Mouse (Mus musculus) brain, embryonic 14.5 days (tissue): ENCODE data around the gene Bmper. TPM values are rescaled to one million over a fixed set of nuclear protein-coding genes. Genes with fewer than 3 reads are reported as not detected.

Source experiments
- DNase-seq: peaks from one replicate; pipeline ENCODE4 v3.0.0-alpha.2; 2011; ENCODE audit warnings: low read depth
- CTCF ChIP-seq: fragments of 200-500 bp; IDR thresholded peaks from 2 replicates; pipeline ENCODE4 v1.5.1; 2012; ENCODE audit warnings: inconsistent platforms, mild to moderate bottlenecking, moderate library complexity, borderline replicate concordance; ENCODE audit not compliant: insufficient read depth, insufficient read length; ENCODE audit errors: extremely low read depth
- POLR2A ChIP-seq: fragments of 200-500 bp; IDR thresholded peaks from 2 replicates; pipeline ENCODE4 v1.6.1; 2012; ENCODE audit warnings: mild to moderate bottlenecking, inconsistent platforms, borderline replicate concordance; ENCODE audit not compliant: poor library complexity, insufficient read depth, insufficient read length, severe bottlenecking; ENCODE audit errors: extremely low read depth
- polyA plus RNA-seq: library from polyadenylated mRNA; depleted of rRNA; stranded (reverse); fragments of >200 nt; gene quantifications from 2 replicates; pipeline ENCODE4 v1.2.3, GENCODE M21; 2012; rRNA removed

Gene Bmper
- 5.4 and 7.5 TPM in 2 replicates for polyA plus RNA-seq

DNA sequence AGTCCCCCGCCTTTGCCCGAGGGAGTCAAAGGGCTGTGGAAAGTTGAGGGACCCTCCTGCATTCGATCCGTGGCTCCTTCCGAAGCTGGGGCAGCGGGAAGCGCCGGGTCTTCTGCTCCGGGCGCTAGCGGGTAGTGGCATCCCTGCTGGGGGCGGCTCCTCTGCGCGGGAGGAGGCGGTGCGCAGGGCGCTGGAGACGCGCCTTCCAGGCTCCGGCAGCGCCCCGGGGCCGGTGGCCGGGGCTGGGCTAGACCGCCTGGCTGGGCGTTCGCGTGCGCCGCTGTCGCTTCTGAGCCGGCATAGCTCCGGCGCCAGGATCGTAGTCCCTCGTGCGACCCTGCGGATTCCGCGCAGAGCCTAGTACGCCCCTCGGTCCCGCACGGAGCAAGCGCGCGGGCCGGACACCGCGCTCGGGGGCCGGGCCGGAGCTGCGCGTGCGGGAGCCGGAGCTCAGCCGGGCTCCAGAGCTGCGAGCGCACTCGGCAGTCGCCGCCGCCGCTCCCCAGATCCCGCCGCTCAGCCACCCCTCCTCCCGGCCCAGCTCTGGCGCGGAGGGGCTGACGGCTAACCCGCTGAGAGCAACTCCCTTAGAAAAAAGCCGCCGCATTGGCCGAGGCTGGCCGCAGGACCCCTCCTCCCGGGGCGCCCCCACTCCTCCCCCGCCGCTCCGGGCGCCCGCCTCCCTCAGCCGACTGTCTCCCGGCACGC, at the start of gene Bmper:
Gene Bmper, plus strand, starts transcription at position 236 of the 708 bp plus-strand sequence.
- peak; percentile 49 for TF ChIP-seq POLR2A
- no peak for TF ChIP-seq CTCF
- no peak for DNase-seq

DNA sequence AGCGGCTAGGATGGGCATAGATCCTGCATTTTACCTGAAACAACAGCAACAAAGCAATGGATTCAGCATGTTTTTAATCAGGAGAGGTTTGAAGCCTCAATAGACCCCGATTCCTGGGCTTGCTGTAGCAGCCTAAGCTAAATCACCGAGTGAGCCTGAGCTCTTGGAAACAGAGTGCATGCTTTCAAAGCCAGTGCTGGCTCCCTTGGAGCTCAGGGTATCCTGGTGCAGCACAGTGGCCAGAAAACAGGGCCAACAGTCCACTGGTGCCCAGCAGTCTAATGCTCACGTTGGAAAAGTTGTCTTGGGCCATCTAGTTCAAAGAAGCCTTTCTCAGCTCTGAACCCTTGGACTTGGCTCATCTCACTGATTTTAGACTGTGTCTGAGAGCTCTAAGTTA, 45.4 kb upstream of the Bmper start:
- TF ChIP-seq CTCF = no peak
- no peak for TF ChIP-seq POLR2A
- no peak for DNase-seq

DNA sequence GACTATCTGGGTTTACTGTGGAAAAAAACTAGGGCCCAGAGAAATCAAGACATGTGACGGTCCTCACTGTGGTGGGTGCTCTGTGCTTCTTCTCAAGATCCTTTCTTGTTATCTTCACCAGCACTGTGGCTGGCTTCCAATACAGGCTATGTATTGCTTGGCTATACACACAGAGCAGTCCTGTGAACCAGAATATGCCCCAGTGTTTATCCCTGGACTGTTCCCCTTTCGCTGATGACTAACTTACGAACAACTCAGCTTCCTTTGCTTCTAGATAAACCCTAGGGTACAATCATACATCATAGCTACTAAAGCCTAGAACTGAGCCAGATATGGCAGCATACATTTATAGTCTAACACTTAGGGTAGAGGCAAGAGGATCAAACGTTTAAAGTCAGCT, 35.7 kb upstream of the Bmper start:
- DNase-seq = no peak
- no peak for TF ChIP-seq CTCF
- TF ChIP-seq POLR2A = no peak

DNA sequence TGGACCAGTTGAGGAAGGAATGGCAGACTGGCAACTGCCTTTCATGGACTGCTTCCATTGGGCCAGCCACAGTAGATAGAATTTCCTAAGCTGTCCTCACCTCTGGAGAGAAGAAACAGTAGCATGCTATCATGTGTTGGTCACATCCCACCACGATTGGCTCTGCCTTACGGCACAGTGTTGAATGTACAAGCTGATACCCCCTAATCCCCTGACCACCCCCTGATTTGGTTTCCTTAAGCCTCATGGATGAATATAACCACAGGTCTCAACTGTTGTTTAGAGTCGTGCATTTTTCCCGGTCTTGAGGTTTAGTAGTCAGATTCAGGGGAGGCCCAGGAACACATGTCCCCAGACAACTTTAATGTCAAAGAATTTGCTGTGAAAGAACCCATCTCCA, 34.7 kb upstream of the Bmper start:
- TF ChIP-seq POLR2A = no peak
- TF ChIP-seq CTCF = no peak
- no peak for DNase-seq

DNA sequence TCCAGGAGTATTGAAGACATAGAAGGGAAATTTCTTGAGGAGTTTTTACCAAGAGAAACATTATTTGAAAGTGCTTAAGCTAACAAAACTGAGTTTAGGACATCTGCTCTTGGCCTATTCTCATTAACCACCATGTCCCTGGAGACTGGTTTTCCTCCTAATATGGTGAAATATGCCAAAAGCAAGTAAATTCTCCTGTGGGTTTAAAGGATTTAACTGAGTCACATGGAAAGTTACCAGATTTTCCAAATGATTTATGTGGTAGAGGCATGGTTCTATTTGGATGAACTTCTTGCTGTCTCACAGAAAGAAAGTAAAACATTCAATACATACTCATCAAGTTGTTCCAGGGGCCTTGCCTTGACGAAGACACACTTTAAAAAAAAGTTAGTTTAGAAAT, 31.9 kb upstream of the Bmper start:
- TF ChIP-seq POLR2A = no peak
- TF ChIP-seq CTCF = no peak
- no peak for DNase-seq

DNA sequence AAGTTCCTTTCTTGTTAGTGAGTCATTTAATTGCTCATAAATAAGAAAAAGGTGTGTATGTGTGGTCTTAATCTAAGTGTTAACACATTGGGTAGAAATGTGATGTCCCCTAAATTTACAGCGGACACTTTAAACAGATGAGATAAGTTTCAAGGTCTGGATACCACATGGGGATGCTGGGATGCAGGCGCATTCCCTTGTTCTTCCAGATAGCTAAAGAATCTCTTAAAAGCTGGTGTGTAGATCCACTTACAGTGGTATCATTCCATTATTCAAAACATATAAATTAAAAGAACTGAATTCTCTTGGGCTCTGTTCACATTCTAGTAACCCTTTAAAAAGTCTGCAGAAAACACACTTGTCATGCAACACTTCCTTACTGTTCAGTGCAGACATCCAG, 31.4 kb upstream of the Bmper start:
- TF ChIP-seq POLR2A = no peak
- no peak for TF ChIP-seq CTCF
- DNase-seq = no peak

DNA sequence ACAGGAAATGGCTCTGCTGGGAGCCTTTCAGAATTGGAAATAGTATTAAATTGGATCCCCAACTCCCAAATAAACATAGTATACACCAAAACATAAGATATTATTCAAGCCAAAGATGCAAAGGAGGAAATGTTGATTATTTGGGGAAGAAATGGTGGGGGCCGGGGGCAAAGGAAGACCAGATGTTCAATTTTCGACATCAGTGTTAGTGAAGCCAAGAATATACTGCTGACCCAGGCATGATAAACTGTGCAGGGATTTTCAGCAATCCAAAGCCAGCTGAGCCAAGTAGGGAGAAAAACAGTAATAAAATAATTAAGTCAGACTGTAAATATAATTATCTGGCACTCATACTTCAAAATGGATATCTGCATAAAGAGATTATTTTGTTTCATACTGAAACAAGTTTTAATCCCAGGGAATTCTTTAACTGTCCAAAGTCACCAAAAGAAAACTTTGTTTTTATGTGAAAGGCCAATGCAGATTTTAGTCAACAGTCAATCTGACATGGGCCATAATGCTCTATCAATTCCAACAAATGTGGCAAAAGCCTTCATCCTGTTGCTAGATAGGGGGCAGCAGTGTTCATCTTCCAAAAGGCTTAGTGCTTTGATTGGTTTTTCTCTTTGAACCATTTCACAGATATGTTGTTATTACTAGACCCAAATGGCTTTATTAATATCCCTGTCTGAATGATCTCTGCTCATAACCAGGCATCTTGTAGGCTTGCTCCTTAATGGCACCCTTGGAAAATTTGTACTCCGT, 30.1 kb upstream of the Bmper start:
- DNase-seq = no peak
- TF ChIP-seq CTCF (no peak), POLR2A (no peak)

DNA sequence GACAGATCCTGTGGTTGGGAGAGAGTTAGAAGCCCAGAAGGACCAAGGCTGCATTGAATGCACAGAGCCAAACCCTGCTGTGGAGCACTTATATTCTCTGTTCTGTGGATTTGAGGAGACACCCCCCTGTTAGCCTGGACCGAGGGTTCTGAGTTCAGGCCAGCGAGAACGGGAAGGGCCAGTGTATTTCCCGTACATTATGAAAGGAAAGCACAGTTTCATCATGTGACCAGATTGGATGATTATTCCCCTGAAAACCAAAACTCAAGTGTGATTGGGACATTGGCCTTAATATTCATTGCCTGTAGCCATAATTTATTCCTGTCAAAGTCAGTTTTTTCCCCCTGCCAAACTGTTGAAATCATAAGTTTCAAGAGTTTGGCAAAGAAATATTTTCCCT, 23.9 kb upstream of the Bmper start:
- TF ChIP-seq CTCF (no peak), POLR2A (no peak)
- DNase-seq = no peak

DNA sequence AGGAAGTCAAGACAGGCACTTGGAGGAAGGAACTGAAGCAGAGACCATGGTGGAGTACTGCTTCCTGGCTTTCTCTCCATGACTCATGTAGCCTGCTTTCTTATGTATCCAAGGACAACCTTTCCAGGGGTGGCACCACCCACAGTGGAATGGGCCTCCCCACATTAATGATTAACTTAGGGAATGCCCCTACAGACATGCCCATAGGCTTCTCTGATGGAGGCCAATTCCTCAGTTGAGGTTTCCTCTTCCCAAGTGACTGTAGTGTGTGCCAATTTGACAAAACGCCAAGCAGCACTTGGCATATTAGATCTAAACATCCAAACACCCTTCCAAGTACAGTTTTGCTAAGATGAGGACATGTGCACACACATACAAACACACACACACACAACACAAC, 23.0 kb upstream of the Bmper start:
- TF ChIP-seq CTCF (no peak), POLR2A (no peak)
- peak; percentile 83 for DNase-seq

DNA sequence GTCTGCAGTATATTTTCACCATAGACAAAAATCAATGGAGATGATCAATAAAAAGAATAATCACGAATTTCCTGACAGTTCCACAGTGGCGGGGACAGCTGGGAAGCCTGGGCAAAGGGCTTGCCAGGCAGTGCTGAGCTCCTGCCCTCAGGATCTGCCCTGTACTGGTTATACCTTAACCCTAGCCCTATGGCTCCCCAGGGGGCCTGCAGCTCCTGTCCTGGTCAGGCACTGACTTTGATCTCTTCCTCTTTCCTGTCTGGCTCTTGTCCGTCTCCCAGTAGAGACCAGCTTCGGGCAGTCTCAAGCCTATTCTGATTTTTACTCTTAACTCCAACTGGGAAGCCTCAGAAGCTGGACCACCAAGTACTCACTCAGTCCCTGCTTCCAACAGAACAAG, 22.0 kb upstream of the Bmper start:
- DNase-seq = no peak

DNA sequence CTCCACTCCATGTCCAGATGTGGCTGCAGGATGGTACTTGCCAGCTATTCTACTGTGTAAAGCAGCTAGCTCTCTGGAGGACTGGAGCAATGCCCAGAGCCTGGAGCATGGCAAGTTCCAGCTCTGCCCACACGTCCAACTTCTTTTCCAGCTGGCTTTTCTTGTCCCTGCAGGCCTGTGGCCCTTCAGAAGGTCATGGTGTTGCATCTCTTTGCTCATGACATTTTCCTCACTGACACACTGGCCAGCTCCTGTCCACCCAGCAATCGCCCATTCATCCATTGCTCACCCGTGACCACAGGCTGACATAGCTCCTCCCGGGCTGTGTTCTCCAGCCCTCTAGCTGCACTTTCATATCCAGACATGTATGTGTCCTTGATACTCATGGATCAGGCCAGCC, 20.4 kb upstream of the Bmper start:
- TF ChIP-seq POLR2A = no peak
- TF ChIP-seq CTCF = no peak
- no peak for DNase-seq

More for the DNA sequence above, 22.0 kb upstream of the Bmper start:
- TF ChIP-seq POLR2A = no peak
- no peak for TF ChIP-seq CTCF
